Mouse (Mus musculus) spleen, embryonic (tissue): ENCODE results near the gene Zfp239.
"Not testable (repeated sequence)": the region's sequence is repeated elsewhere in the genome, so short reads cannot be mapped to it uniquely, and the experiment has no call there.

Experiments
- CTCF ChIA-PET: fragments of 350-600 bp; sonication (Branson Sonifier 250); formaldehyde crosslinking; loops from one replicate; lab custom pipeline; 2022; lab: Charles Lee

Zfp239 gene

DNA sequence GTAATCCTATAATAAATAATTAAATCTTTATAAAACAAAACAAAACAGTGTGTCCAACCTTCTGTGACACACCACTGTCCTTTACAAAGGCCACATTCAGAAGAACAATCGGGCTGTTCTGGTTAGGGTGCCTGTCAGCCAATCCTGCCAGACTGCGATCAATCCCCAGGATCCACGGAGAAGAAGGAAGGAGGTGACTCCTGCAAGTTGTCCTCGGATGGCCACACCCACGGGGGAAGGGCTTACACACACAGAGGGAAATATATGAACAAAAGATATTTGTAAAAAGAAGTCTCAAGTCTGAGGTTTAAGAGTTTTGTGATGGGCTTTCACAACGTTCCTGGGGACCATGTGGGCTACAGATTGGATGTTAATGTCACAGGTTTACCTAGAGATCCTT, at the start of gene Zfp239:
Gene Zfp239, plus strand, starts transcription at position 253 of the 400 bp plus-strand sequence.
- CTCF ChIA-PET, result no interaction called here

DNA sequence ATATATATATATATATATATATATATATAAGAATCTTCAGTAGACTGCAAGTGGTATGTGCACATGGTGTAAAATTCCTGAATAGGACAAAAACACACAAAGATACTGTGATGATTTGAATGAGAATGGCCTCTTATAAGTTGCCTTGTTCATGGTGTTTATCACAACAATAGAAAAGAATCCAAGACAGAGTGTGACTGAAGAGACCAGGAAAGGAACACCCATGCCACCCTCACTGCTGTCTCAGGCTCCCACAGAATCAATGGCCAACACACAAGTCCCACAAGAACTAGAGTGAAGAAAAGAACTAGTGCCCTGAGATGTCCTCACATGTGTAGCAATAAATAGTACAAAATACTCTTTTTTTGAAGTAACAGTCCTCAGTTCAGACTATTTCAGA, 47.2 kb upstream of the Zfp239 start:
- CTCF ChIA-PET, result no interaction called here

DNA sequence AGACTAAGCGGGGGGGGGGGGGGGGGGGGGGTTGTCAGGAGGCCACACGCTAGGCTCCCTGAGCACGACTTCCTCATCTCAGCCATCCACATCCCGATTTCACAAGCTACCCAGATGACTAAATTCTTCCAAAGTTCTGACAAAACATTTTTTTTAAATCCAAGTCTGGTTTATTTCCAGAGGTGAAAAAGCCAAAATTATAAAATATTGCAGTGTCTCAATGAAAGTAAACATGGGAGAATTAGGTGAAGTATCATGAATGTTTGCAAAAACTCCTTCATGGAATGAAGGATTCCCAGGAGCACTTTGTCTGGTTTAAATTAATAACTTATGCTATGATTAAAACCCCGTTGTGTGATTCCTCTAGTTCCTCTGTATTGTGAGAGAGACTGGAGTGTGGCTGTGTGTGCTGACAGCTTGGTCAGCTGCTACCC, 44.8 kb upstream of the Zfp239 start:
- CTCF ChIA-PET, result no interaction called here

DNA sequence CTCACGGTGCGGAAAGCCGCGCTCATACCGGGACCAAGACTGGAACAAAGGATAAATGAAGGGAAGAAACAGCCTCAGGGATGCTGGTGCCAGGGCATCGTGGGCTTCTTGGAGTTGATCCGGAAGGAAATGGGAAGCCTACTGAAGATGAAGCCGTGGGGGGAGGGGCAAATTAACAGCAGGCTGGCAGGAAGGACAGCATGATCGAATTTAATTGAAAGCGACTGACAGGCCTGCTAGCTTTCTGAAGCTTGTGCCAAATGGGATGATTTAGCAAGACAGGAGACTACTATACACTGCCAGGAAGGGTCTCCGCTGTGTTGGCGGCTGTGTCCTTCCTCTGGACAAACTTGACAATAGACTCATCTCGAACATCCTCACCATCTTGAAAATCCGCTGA, 41.6 kb upstream of the Zfp239 start:
- CTCF ChIA-PET, result no interaction called here

DNA sequence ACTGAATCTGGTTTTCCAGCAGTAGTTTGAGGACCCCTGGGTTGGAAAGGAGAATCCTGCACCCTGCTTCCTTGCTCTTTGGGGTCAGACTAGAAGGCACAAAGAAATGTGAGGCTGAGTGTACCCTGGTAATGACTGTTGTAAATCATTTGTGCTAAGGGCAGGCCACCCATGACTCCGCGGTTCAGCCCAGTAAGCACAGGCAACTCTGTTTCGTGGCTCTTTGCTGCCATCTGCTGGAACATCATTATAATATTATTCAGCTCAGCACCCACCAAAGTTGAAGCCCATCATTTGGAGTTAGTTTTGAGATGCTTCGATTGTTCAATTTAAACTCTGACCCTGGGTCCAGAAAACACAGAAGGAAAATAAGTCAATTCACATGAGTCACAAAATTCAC, 36.5 kb upstream of the Zfp239 start:
- CTCF ChIA-PET, result no interaction called here

DNA sequence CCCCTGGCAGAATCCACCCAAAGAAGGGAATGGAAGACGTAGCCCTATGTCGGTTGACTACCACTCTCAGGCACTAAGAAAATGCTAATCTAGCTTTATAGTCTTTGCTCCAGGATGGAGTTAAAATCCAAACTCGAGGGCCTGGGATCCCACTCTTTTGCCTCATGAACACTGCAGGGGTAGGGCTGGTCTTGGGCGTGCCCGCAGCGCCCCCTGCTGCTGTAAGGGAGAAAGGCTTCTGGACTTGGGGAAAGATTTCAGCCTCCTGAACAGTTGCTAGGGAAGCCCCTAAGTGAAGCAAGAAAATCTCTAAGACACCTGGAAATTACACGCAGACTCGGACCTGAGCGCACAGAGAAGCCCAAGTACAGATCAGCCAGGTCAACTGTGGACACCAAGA, 33.6 kb upstream of the Zfp239 start:
- CTCF ChIA-PET, result no interaction called here

DNA sequence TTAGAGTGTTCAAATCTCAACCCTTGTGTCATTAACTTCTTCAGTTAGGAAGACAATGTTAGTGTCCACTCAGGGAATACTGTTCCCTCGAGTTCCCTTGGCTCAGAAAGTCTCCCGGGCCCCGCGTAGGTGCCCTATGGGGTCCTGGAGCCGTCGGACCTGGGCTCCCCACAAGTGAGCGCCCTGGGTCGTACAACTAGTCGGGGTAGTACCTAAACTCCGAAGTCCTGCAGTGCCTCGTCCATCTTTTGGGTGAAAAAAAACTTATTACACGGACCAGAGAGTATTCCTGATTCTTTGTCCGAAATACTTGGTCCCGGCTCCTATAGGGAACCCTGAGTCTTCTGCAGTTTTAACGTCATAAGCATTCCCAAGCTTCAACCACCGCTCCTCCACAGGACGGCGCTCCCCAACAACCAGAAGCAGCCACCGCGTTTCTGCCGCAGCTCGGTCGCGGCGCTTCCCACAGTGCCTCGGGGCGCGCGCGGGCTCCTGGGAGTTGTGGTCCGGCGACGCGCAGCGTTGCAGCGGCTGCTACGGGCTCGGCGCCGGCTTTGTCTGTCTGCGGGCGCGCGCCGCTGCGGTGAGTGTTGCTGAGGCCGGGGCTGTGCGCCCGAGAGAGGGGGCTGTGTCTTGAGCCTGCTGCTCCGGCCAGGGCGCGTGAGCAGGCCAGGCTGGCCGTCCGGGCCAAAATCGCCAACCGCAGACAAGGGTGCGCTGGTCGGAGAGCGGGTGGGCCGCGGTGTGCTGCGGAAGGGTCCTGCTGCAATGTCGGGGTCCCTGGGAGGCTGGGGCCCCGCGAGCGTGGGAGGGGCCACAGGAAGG, 21.0 kb upstream of the Zfp239 start, which contains the start of gene Zfp637:
Gene Zfp637, plus strand, starts transcription at position 495 of the 825 bp plus-strand sequence.
- CTCF ChIA-PET, result no interaction called here

DNA sequence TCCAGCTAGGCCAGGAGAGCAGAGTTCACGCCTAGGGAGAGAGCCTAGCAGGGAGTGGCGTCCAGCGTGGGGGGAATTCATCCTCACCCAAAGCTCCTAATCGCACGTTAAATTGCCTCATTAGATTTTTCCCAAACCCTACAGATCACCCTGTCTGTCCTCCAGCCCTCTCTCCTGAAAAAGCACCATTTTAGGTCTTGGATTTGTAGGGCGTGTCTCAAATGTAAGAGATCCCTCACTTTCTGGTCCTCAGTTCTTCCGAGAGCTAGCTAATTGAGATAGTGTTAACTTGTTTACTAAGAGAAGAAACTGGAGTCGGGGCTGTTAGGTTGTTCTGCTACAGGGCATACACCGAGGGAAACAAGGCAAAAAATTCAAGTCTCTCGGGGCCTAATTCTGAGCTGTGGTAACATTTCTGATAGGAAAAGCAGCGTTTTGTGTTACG, 20.4 kb upstream of the Zfp239 start:
- CTCF ChIA-PET, result no interaction called here

DNA sequence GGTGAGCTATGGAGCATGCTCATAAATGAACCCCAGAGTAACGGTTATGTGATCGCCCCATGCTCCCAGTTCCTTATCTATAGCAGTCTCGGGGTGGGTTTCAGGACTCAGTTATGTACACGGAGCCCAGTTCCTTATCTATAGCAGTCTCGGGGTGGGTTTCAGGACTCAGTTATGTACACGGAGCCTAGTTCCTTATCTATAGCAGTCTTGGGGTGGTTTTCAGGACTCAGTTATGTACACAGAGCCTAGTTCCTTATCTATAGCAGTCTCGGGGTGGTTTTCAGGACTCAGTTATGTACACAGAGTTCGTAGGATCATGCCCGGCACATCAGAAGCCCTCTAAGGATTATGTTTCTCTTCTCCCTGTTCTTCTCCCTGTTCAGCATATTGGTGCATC, 17.3 kb upstream of the Zfp239 start:
- CTCF ChIA-PET, result interaction anchor here (0.6 to 0.9 kb wide), 2 partner anchors 12 to 76 kb away, joined by 3 to 7 read pairs; no protein-coding TSS in a partner anchor

DNA sequence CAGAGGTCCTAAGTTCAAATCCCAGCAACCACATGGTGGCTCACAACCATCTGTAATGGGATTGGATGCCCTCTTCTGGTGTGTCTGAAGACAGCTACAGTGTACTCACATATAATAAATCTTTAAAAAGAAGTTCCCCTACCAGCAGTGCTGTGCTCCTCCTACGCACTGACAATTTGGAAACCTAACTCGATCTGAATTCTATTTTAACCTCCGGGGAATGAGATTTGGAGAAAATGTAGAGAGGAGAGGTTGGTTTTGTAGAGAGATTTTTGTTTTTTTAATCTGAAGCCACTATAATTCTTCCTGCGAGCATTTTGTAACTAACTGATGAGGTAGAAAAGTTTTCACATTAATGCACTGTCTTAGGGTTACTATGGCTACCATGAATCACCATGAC, 15.2 kb upstream of the Zfp239 start:
- CTCF ChIA-PET, result not testable (repeated sequence)

DNA sequence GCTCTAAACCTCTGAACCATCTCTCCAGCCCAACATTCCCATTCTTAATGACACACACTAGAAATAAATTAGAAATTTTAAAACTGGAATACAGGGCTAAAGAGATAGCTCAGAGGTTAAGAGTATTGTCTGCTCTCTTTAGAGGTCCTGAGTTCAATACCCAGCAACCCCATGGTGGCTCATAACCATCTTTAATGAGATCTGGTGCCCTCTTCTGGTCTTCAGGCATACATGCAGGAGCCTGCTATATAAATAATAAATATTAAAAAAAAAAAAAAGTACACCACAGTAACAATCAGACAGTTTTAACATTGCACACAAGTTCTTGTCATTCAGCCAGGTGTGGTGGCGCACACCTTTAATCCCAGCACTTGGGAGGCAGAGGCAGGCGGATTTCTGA, 14.1 kb upstream of the Zfp239 start:
- CTCF ChIA-PET, result no interaction called here

DNA sequence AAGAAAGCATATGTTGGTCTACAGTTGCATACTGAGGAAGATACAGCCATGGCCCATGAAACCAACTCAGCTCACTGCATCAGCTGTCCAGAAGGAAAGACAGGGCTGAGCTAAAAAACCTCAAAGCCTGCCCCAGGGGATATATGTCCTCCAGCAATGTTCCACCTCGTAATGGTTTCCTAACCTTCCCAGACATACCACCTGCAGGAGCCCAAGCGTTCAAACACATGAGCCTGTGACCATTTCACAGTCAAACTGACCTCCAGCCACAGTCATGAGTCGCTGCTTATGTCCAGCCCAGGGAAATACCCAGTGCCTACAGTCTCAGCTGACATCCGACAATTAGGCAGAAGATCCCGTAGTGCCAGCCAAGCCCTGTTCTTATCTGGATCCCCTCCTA, 13.3 kb upstream of the Zfp239 start:
- CTCF ChIA-PET, result no interaction called here

DNA sequence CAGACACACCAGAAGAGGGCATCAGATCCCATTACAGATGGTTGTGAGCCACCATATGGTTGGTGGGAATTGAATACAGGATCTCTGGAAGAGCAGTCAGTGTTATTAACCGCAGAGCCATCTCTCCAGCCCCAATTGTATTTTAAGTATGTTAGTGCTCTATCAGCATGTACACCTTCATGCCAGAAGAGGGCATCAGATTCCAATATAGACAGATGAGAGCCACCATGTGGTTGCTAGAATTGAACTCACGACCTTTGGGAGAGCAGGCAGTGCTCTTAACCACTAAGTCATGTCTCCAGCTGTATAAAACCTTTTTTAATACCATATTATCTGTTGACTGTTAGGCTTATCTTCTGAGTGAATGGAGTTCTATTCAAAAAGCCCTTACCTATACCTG, 10.2 kb upstream of the Zfp239 start:
- CTCF ChIA-PET, result no interaction called here

DNA sequence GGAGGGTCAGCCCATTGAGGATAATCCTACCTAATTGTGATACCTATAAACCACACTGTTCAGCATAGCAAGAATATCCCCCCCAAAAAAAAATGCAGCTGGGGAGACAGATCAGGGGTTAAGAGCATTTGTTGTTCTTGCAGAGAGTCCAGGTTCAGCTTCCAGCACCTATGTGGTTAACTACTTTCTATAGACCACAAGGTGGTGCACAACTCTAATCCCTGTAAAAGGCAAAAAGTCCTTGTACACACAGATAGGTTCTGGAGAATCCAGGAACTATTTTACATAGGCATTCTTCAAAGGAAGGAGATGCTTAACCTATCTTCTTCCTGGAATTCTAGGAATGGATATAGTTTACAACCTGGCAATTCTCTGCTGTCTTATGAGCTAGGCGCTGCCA, 3.9 kb upstream of the Zfp239 start:
- CTCF ChIA-PET, result no interaction called here

DNA sequence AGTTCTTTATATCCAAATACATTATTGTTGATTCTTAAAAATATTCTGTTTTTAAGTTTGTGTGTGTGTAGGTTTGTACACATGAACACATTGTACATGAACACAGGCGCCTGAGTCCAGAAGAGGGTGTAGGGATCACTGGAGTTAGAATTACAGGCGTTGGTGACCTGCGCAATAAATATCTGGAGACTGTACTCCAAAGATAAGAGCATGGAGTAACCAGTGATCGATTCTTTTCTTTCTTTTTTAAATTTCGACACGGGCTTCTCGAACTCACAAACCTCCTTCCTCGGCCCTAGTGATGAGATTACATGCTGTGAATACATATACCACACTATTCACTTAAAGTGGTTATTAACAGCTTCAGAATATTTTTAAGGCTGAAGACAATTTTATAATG, 565 bp downstream of the Zfp239 start:
- CTCF ChIA-PET, result interaction anchor here (0.6 kb wide), 1 partner anchor 46 kb away, joined by 7 read pairs; no protein-coding TSS in a partner anchor

DNA sequence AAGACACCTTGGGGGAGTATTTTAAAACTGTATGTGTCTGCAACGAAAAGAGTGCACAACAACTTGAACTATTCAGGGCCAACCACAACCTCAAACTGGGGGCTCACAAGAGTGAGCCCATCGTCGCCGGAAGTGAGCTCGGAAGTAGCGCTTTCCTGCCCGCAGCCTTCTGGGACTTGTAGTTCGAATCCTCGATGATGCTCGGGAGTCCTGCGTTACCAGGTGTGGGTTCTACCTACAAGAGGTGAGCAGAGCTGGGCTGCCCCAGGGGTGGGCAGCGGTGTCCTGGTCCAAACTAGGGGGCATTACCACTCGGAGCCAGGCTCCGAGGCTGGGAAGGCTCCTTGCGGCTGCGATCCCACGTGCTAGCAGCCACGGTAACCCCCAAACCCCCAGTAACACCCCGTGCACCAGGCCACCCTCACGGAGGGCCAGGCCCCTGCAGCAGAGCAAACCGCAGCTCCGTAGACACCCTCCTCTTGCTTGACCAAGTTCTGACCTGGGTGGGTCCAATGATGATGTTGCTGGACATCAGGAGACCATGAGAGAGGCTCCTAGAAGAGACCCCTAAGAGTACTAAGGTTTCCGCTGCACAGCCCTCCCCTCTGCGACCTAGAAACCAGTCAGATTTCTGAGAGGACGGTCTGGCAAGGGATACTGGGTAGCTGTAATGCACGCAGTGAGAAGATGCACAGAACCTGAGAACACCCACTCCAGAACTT, 1.2 kb downstream of the Zfp239 start:
- CTCF ChIA-PET, result interaction anchor here (0.6 kb wide), 2 partner anchors 13 to 45 kb away, joined by 3 to 7 read pairs; no protein-coding TSS in a partner anchor

DNA sequence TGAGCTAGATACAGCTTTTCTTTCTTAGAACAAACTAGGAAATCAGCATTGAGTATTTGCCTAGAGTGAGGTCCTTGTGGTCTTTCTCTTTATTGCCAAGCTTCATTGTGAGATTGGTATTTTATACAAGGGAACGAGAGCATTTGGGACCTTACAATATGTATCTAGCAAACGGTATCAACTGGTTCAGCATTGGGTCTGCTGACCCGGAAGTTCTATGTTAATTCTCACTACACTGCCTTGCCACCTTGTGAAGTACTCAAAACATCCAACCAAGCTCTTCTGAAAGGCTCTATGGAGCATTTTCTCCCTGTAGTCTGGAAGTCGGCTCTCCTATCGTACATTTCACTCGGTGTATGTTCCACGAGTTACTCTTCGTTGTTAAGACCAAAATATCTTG, 1.9 kb downstream of the Zfp239 start:
- CTCF ChIA-PET, result no interaction called here

DNA sequence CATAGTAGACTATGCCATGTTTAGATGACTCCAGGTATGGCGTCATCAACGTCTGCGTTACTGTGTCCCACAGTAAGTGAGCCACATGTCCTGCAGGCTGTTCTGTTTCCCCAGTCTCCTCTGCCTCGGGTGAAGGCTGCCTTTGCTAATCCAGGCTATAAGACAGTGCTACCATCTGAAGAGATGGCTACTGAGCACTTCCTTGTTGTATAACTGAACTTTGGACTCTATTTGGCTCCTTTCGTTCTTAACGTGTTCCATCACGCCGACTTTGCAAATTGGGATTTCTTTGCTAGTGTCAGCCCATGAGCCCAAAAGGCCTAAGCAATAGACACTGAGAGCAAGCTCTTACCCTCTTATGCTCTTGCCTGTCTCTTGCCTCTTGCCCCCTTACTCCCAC, 6.3 kb downstream of the Zfp239 start:
- CTCF ChIA-PET, result interaction anchor here (1.0 kb wide), 1 partner anchor 13 kb away, joined by 3 read pairs; no protein-coding TSS in a partner anchor

DNA sequence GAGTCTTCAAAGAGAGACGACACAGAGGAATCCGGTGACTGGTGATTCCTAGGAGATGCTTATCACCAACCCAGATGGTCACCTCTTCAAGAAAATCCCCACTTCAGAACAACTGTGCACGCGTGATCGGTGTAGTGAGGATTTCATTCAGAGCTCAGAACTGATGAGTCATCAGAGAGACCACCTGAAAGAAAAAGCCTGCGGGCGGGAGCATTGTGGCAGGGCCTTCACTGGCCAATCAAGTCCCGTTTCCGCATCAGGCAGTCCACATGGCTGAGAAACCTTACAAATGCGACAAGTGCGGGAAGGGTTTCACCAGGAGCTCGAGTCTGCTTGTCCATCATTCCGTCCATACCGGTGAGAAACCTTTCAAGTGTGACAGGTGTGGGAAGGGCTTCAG, 9.1 kb downstream of the Zfp239 start:
- CTCF ChIA-PET, result no interaction called here

DNA sequence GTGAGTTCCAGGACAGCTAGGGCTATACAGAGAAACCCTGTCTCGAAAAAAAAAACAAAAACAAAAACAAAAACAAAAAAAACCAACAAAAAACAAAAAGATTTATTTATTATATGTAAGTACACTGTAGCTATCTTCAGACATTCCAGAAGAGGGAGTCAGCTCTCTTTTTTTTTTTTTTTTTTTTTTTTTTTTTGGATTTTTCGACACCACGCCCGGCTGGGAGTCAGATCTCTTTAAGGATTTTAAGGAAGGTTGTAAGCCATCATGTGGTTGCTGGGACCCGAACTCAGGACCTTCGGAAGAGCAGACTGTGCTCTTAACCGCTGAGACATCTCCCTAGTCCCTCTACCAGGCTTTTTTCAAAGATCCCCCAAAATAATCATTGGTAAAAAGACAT, 11.6 kb downstream of the Zfp239 start:
- CTCF ChIA-PET, result interaction anchor here (0.6 to 0.7 kb wide), 3 partner anchors 23 to 48 kb away, joined by 3 to 17 read pairs (median 4); no protein-coding TSS in a partner anchor

DNA sequence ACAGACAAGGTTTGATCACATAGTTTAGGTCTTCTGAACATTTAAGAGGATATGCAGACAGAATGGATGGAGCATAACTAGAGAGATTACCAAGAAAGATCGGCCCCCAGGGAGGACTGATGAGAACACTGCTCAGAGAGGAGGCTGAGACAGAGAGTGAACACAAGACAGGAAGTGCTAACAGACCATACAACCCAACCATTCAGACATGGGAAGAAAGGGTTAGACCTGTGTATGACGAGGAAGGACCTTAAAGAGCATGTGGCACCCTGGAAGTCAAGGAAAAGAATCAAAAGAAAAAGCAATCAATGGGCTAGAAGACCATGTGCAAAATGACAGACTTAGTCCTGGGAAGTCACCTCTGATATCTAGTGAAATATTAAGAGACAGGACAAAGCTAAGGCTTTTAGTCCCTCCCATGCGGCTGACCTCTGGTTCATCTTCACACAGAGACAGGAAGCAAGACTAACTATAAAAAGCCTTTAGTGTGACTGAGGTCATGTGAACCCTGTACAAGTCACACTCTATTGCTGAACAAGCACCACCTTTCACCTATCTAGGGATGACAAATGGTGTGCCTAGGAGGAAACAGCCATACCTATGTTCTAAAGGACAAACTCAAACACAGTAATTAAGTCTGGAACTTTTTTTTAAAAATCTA, 12.9 kb downstream of the Zfp239 start:
- CTCF ChIA-PET, result interaction anchor here (0.6 to 0.7 kb wide), 3 partner anchors 36 to 679 kb away, joined by 3 to 7 read pairs (median 5); no protein-coding TSS in a partner anchor
